Mouse (Mus musculus) cerebellum, postnatal 25 days (tissue): ENCODE data around the gene Trim71.
"Not testable (repeated sequence)": the region's sequence is repeated elsewhere in the genome, so short reads cannot be mapped to it uniquely, and the experiment has no call there.

Experiments used
- DNase-seq, 2 experiments: peaks; one replicate each; pipeline ENCODE4 v3.0.0; 2021; ENCODE audit warnings: mixed read lengths in 2 of 2

The Trim71 gene

DNA sequence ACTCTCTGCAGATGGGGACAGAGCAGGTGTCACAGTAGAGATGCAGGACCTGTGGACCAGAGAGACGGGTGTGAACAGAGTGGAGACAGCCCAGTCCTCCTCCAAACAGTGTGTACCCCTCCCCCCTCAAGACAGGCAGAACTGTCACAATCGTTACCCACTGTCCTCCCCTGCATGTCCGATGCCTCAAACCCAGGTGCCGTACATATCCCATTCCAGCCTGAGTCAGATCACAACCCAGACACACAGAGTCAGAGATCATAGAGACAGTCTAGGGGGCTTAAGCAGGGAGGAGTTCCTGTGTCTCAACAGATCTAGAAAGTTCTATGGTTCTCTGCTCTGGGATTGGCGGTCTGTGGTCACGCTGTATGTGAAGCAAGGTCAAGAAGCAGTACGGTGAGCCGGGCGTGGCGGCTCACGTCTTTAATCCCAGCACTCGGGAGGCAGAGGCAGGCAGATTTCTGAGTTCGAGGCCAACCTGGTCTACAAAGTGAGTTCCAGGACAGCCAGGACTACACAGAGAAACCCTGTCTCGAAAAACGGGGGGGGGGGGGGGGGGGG lies 39.0 kb downstream of the Trim71 start:
- no peak for DNase-seq

DNA sequence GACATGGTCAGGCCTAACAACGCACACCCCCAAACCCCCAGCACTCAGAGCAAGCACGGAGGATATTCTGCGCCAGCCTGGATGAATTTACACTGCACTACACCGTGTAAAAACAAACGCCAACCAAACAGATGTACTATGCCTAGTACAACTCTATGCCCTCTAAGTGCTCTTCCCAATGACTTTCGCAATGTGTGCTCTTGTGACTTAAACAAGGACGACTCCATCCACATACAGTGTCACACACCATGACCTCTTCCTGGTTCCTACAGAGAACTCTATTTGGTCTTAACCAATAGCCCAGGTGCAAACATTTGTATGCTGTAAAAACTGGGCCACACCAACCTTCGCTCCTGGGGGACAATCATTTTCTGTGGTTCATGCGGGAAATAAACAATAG lies 41.7 kb downstream of the Trim71 start:
- no peak for DNase-seq

DNA sequence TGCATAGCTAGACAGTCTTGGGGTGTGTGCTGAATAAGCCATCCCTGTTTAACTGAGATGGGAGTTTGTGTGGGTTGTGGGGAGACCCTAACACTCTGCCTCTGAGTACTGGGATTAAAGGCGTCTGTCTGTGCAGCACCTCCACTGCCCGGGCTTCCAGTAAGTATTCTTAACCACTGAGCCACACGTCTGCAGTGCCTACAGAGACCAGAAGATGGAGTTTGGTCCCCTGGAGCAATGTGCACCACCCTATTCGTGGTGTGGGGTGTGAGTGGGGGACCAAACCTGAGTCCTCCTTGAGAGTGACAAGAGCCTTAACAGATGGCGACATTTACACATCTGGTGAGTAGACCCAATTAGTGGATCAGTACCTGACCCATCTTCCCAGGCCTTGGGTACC lies 42.1 kb downstream of the Trim71 start:
- no peak for DNase-seq

- not testable (repeated sequence) for DNase-seq
Measured at GRCm38 (mm10) chr9:114520529-114520928, 43.6 kb downstream of the Trim71 start.

DNA sequence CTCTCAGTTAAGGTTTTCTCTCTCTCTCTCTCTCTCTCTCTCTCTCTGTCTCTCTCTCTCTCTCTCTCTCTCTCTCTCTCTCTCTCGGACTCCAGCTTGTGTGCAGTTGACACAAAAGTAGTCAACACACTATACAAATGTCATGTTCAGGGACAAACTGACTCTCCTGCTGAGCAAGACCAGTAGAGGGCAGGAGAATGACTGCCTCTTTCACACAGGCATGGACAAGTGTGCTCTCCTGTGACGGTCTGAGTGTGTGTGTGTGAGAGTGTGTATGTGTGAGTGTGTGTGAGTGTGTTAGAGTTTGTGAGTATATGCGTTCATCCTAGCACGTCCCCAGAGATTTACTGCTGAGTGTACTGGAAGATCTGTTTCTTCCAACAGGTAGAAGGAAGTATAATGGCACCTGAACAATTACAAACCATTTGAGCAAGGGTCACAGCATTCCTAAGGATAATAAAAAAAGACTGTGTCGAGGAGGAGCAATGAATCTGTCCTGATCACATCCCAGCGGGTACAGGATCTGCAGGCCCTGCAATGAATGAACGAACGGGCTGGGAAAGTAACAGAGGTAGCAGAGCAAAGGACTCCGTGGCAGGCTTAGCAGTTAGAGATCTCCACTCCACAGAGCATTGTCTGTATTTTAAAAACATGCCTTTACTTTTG lies 45.2 kb downstream of the Trim71 start:
- no peak for DNase-seq

GRCm38 (mm10) chr9:114517924-114518497 lies 46.2 kb downstream of the Trim71 start:
- DNase-seq = no peak

GRCm38 (mm10) chr9:114515364-114515763 lies 48.8 kb downstream of the Trim71 start, which contains the start of gene C130032M10Rik:
Gene C130032M10Rik, plus strand, starts transcription at chr9:114515697.
- DNase-seq = no peak

GRCm38 (mm10) chr9:114512831-114513230 lies 51.3 kb downstream of the Trim71 start:
- no peak for DNase-seq

DNA sequence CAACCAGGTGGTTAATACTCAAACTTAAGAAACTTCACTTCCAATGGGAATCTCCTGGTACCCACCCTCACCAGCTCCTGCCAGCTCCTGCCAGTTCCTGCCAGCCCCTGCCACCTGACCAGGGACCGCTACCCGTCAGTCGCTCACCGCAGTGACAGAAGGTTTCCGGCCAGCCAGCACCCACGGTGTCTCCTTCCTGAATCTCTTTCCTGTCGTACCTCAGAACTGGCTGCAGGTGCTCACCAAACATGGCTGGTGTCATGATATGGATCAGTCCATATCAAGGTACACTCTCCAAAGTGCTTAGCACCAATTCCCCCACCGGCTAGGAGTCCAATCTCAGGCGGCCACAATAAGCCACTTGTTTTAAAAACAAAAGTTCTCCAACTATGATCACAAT lies 54.4 kb downstream of the Trim71 start:
- DNase-seq = no peak

- no peak for DNase-seq
Measured at GRCm38 (mm10) chr9:114507421-114507820, 56.7 kb downstream of the Trim71 start.

- no peak for DNase-seq
Measured at GRCm38 (mm10) chr9:114506564-114506963, 57.6 kb downstream of the Trim71 start.

- DNase-seq = no peak
Measured at GRCm38 (mm10) chr9:114504816-114505215, 59.4 kb downstream of the Trim71 start, which contains the start of gene Ccr4. Gene Ccr4, minus strand, starts transcription at chr9:114504916.

GRCm38 (mm10) chr9:114502711-114503427 lies 61.3 kb downstream of the Trim71 start:
- no peak for DNase-seq

- DNase-seq = no peak
Measured at GRCm38 (mm10) chr9:114501913-114502312, 62.3 kb downstream of the Trim71 start.

DNA sequence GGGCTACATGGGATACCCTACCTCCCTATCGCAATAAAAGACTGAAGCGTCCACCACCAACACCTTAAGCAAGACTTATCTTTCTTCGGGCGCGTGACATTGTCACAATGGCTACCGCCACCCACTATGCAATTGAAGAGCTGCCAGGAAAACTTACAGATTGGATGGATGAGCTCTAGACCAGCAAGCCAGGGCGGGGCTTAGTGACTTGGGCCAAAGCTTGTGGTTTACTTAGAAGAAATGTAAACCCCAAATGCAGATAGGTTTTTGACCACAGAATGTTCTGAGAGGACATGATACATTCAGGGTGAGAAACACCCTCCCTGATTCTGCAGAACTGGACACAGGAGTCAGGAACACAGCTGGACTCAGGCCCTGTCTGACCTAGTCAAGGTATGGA lies 63.1 kb downstream of the Trim71 start:
- DNase-seq = no peak

DNA sequence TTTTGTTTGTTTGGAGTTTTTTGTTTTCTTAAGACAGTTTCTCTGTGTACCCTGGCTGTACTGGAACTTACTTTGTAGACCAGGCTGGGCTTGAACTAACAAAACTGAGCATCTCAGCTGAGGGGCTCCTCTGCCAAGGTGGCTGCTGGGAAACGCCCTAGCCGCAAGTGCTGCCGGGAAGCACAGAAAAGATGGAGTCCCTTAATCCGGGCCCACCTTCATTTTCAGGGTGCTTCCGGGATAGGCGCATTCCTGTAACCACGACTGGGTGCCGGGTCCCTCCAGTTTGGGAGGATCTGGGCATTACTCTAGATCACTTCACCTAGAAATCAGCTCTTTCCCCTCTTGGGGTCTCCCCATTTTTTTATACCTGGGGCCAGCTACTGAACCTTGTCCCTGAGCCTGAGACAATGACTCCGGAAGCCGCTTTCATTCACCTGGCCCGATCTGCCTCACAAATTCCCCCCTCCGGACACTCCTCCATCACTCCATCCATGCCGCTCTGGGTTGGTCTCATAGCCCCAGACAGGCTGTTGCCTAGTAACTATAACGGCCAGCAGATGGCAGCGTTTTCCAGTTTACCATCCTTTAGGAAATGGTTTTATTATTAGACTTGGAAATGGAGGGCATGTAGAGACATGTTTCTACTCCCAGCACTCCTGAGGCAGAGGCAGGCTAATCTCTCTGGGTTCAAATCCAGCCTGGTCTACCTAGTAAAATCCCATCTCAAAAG lies 64.2 kb downstream of the Trim71 start:
- peak; percentile 31 to 65 for DNase-seq

GRCm38 (mm10) chr9:114498218-114498617 lies 66.0 kb downstream of the Trim71 start:
- peak; percentile 67 to 85 for DNase-seq

- DNase-seq = no peak
Measured at GRCm38 (mm10) chr9:114496469-114496868, 67.7 kb downstream of the Trim71 start.

DNA sequence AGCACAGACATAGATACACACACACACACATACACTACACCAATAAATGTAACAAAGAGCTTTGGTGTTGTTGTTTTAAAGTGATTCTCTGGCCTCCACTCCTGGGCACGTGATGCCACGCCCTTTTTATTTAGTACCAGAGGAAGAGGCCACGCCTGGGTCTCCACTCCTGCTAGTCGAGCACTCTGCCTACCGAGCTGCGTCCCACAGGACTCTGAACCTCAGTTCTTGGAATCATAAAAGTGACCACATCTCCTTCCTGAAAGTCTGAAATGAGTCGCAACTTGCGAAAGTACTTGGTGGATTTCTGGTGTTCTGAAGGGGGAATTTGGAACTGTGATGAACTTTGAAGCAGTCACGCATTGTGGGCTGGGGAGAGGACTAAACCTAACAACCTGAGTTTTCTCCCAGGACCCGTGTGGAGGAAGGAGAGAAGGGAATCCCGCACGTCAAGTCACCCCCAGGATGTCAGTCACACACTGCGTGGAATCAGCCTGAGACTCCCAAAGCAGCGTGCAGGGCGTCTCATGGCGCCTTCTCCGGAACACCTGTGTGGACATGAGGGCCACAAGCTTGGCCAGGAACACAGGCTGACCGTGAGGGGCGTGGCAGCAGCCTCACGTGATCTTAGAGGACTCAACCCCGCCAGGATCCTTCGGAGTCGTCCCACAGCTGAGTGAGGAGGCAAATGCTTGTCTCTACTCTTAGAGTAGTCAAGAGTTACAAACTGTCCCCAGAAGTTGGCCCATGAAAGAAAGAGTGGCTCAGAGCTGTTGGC lies 76.5 kb downstream of the Trim71 start:
- no peak for DNase-seq

GRCm38 (mm10) chr9:114486808-114487207 lies 77.4 kb downstream of the Trim71 start:
- no peak for DNase-seq

- no peak for DNase-seq
Measured at GRCm38 (mm10) chr9:114484771-114485170, 79.4 kb downstream of the Trim71 start.

- DNase-seq = no peak
Measured at GRCm38 (mm10) chr9:114480940-114481339, 83.2 kb downstream of the Trim71 start.
